Mouse (Mus musculus) urinary bladder, postnatal 4 days (tissue): ENCODE measurements at regions not wholly inside any gene's neighbourhood (a gene's known extent, or its start where the extent isn't known, plus 50 kb on each side); places are given as distances from the start of the nearest gene placed in this dataset.

Source experiments
- DNase-seq, 2 experiments: peaks; one replicate each; pipeline ENCODE4 v3.0.0; 2021 to 2022; ENCODE audit warnings: low spot score in 2 of 2

DNA sequence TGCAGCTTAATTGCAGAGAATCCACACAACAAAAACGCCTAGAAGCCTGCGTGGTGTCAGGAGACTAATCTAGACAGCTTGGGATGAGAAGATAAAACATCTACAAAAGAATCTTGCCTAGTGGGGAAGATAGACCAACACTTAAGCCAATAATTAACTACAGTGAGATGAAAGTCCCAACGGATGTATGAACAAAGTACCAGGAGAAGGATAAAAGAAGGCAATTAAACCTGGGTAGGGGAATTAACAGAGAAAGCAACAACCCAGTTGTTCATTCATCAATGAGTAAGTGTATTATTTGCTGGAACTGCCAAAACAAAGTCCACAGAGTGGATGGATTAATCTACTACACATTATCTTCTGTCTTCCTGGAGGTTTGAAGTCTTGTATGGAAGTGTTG is 99.8 kb downstream of the Olfm4 start:
- no peak for DNase-seq

DNA sequence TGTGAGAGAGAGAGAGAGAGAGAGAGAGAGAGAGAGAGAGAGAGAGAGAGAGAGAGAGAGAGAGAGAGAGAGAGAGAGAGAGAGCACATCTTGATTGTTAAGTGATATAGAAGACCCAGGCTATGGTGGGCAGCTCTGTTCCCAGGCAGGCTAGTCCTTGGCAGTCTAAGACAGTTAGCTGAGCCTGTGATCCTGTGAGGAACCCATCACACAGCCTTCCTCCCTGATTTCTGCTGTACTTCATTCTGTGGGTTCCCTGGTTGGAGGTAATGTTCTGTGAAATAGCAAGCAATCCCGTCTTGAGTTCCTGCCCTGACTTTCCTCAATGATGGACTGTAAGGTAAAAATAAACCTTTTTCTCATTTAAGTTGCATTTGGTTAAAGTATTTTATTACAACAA is 113.4 kb downstream of the Olfm4 start:
- DNase-seq, result no peak

DNA sequence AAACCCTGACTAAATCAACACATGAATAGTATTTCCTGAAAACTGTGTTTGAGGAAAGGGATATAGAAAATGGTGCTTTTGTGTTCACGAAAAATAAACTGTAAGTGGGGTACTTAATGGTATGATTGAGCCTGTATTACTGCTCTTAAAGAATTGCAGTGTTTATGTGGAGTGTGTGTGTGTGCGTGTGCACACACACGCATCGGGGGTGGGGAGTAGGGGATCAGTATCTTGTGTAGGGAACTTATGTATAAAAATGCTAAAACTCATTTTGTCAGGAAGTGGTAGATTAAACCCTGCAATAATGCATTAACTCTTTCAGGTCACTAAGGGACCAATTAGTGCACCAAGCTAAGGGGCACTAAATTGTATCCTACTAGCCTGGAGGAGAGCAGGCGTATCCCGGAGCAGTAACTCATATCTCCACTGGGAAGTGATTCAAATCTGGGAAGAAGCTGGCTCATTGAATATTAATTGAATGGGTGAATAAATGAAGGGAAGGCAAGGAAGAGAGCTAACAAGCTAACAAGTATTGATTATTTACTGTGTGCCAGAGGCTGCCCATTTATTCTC is 129.3 kb downstream of the Olfm4 start:
- no peak for DNase-seq

DNA sequence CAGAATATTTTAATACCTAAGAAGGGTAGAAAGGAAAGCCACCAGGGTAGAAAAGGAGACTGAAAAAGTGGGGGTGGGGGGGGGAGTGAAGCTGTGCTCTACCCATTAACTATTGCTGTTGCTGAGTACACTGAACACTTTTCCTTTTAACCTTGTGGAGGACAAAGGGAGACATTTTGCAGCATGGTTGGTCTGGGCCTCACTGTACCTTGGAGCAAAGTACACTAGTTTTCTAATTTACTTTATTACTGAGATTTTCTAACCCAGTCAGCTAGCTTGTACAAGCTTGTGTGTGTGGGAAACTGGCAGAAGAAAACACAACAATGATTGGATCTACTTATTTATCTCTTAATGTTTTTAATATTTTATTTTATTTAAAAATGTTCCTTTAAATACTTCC is 130.4 kb downstream of the Olfm4 start:
- DNase-seq, result no peak

DNA sequence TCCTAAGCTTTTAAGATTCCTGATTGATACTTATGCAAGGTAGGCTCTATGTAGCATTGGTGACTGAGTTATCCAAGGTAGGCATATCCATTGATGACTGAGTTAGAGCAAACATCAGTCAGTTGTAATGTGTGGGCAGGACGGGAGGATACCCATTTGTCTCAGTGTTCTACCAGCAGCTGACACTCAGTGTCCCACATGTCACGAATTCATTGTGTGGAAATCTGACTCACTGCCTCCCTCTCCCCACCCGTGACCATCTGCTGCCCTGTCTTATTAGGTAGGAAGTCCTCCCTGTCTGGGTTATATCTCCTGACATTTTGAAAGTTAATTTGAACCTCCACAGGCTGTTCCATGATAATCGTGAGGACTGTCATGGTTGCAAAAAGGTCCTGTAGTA is 141.3 kb downstream of the Olfm4 start:
- DNase-seq, result no peak

DNA sequence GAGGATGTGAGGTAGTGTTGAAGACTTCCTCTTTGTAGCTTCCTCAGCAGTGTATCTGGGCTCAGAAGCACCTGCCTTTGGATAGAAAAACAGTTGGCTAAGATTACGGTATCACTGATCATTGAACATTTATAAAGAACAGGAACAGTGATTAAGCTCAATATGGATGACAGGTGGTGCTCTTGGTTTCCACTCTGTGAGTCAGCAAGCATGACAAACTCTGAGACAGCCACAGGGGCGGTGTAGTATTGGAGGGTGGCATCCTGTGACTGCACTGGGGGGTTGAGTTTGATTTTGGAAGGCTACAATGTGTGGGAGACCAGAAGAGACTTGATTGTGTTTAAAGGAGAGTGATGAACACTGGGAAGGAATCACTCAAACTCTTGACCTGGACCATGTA is 144.3 kb downstream of the Olfm4 start:
- no peak for DNase-seq

DNA sequence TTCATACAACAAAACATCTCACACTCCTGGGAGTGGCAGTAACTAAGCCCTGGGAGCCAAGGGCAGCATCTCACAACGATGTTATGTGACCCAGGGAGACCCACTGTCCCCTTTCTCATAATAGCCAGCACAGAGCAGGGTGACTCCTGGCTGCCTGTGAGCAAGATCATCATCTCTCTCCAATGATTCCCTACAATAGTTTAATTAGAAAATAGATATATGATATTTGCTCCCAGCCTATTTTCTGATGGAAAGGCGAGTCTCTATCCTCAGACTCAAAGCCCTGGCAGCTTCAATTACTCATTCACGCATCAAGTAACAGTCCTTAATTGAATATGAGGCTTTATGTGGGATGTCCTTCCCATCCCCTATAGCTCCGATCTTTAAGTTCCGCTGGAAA is 153.7 kb downstream of the Olfm4 start:
- no peak for DNase-seq

DNA sequence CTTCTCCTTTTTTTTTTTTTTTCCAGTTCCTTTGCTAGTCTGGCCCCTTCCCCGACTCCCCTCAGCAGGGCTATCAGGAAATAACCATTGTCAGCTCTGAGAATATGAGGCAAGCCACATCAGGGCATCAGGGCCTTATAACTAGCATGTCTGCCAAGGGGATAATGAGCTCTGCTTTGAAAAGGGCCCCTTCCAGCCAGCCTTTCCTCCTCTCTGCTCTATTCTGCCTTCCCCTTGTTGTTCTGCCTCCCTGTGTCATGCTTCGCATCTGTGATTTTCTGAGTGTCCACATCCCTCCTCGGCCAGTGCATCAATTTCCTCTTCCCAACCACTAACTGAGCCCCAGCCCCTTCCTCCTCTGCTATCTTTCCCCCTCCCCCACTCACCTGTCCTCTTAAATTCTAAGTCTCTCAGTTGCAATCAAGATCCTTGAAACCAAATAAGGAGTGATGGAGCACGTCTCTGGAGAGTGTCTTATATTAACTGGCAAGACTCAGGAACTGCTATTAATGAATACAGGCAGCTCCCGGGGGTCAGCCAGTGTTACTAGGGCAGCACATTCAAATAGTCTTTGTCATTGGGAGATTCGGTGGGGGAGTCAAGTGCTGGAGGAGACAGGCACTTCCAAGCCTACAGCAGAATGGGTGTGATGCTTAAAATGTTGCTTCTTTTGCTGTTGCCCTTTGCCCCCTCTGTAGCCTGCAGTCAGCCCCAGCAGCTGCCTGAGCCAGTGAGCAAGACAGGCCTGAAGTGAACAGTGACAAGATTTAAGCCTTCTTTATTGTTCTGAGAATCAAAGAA is 155.3 kb downstream of the Olfm4 start:
- no peak for DNase-seq

DNA sequence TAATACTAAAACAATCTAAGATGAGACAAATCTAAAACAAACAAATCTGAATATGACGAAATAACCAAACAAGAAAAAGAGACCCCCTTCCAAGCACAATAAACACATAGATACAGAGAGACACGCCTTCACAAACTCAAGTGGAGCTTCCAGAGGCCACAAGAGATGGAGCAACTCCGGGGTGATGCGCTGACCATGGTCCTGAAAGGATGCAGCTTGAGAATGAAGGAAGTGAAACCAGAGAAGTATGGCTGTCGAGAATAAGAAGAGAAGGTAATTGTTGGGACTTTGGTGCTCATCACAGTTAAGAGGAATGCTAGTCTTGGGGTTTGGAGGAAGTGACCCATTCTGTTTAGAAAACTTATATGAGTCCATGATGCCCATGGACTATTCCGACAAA is 173.1 kb downstream of the Olfm4 start:
- DNase-seq, result peak in 1 of 2 experiments; percentile 67

DNA sequence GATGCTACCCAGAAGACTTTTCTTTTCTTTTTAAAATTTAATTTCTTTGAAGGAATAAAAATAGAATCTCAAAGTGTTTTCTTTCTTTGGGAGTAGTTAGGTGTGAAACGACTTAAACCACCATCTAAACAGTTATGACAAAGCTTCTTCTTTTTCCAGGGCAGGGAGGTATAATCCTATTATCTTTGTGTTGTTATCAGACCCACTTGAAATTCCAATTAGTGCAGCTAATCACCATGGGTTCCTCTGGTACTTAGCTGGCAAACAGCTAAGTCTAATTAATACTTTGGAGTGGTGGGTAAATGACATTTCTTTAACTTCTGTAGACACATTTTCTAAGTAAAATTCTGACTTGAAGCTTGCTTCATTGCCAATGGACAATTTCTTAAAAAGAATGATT is 185.3 kb downstream of the Olfm4 start:
- no peak for DNase-seq

DNA sequence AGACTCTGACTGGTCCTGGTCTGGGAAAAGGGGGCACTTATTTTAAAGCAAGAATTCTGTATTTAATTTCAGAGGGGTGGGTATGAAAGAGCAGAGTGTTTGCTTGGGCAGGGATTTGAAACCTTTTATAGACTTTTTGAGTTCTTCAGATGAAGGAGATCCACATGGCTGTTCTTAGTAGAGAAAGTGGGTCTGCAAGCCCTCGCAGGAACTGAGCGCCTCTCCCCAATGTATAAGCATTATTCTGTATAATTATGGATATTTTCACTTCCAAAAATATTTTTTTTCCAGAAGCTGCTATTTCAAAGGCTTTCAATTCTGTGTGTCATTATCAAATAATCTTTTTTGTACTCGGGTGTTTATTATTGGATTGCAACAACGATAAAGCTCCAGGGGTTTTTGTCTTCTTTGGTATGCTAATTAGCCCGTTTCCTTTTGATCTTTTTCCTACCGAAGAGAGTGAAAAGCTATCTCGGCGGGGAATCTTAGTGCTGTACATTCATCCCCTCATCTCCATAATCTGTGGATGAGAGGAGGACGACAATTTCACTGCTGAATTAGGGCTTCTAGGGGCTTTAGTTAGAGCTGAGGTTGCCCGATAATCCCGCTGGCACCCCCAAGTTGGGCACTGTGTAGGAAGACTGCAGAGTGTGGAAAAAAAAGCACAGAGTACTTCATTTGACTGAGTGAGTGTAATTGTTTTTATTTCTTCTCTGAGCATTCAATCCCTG is 186.7 kb downstream of the Olfm4 start:
- no peak for DNase-seq

DNA sequence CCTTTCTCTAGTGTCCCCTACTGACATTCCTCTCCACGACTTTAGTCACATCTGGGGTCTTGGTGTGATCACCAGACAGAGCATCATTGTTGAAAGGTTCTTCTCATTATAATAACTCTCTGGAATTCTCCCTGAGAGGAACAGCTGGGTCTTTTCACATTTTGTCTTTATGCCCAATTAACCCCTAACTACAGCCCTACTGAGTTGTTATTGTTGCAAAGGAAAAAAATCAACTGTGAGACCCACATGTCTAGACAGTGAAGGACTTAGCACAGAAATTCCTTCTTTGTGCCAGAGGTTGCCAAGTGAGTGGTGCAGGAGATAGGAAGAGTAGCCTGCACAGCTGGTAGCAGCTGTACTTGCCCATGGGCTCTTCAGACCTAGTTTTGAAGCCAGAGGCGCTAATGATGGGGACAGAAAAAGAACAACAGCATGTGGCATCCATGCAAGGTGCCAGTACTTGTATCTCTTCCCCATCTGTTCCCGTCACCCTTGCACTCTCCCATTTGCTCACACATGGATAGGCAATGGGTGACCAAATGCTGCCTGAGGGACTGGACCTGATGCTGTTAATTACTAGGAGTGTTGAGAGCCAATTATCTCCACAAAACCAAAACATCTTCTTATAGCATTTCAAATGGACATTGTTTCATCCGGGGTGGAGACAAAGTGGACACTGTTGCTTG is 189.1 kb downstream of the Olfm4 start:
- no peak for DNase-seq

DNA sequence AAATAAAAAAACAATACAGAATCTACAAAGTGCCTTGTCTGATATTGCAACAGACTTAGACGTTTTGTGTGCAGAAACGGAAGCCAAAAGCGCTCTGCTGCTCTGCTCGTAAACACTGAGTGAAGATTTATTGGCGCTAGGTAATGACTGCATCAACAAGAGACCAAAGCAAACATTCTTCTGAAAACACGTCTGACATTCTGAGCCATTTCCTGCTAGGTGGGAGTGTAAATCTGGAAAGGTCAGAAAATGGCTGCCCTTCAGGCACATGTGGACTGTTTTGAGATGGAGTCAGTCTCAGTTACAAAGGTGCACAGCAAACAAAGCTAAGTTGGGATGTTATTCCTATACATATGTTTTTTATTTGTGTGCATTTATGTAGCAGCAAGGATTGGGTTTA is 192.6 kb downstream of the Olfm4 start:
- no peak for DNase-seq

DNA sequence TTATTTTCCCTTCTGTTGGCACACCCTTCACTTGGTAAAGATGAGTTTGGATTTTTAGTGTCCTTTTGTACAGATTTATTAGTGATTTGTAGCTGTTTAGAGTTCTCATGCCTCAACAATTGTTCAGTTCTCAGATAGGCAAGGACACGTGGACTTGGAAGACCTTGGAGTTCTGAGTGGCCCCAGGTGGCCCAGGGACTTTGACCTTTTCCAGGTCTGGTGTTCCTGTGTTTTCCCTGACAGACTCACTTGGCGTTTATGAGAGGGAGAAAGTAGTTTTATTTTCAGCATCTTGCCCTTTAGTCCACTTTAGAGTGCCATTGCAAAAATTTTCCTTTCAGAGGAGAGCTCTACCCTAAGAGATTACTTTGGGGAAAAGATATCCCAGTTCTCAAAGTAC is 211.2 kb downstream of the Olfm4 start:
- DNase-seq, result no peak

DNA sequence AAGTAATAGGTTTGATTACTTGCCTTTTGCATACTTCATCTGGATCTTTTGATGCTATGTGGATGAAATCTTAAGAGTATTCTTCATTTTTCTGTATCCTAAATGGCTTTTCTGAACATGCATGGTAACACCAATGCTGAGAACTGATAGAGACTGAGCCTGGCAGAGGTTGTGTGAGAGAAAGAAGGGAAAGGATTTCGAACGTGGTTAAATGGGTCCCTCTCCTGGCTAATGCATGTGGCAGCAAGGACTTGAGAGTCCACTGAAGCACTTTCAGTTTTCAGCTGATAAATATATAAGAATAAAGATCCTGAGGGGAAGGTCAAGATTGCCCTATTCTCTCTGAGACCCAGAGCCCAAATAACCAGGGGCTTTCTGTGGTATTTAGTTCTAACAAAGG is 229.0 kb downstream of the Olfm4 start:
- no peak for DNase-seq

DNA sequence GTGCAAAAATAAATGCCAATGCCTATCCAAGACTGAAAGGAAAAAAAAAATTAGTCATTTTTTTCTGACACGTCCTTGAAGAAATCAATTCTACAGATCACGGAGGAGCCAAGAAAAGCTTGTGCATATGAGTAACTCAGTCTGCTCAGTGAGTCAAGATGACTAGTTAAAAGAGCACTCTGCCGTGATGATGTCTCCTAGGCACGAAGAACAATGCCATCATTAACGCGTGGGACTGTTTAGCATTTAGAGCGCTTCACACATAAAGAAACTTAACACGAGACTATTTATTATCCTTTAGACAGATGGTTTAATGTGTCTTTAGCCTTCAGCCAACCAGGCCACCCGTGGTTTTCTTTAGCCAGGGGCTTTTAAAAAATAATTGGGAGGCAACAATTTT is 229.8 kb downstream of the Olfm4 start:
- no peak for DNase-seq

DNA sequence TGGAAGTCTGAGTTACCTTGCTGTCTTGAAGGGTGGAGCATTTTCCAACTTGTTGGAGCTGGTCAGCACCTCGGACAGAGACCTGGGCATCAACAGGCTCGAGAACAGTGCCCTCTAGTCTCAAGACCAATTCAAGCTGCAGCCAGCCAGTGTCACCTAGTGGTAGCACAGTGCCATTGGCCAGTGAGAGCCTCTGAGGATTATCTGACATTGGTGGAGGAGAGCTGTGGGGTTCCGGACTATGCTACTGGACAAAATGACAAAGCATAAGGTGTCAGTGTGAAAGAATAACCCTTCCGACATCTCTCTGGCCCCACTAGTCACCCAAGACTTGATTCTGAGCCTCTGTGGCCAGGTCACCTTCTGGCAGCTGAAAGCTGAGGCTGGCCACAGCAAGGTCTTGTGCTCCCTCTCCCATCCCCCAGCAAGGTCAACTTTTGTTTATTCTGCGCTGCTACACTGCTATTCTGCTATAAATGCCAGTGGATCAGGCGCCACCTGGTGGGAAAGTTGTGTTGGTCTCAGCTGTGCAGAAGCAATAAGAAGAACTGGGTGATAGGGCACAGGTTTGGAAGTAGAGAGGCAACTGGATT is 232.2 kb downstream of the Olfm4 start:
- peak; percentile 48 to 67 for DNase-seq

DNA sequence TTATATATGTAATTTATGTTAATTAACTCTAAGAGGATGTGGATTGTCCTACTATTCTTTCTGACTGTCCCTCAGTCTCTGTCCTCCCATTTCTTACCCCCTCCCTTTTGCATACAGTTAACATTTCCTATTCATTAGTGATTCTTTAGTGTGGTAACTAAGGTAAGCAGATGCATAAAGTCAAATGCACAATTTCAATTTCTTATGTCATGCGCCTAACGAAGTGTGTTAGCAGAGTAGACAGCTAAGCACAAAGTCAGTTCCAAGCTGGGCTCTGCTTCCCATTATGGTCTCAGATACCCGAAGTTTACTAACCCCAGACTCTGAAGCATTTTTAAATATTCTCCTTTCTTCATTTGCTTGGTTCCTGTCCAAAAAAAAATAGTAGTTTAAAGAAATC is 248.2 kb downstream of the Olfm4 start:
- DNase-seq, result no peak

DNA sequence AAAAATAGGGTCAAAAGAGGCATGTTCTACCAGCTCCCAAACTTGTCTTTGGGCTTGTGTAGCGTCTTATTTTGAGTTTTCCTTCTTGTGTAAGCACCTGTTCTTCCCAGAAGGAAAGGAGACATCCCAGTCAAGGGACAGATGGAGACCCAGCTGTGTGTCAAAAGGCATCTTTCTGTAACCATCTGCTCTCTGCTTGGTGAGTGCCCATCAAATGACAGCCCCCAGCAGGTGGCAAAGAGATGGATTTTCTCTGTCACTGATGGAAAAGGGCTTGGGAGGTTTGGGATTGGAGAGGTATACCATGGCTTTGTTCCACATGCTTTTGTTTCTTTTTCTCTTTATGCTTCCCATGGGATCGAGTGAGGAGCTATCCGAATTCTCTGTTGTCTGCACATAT is 249.1 kb downstream of the Olfm4 start:
- DNase-seq, result no peak

DNA sequence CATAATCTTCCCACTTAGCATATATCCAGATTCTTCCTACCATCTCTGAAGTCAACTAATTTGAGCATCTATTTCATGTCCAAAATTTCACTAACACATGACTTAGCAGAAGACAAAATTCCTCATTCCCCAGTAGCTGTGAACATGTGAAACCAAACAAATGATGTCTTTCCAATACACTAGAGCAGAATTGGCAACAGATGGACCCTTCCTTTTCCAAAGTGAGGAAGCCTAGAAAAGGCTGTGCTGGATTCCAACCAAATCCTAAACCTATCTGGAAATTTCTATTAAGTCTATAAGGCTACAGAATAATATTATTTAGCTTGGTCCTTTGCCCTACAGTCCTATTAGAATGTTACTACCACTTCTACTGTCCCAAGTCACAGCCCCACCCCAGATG is 253.3 kb downstream of the Olfm4 start:
- no peak for DNase-seq

DNA sequence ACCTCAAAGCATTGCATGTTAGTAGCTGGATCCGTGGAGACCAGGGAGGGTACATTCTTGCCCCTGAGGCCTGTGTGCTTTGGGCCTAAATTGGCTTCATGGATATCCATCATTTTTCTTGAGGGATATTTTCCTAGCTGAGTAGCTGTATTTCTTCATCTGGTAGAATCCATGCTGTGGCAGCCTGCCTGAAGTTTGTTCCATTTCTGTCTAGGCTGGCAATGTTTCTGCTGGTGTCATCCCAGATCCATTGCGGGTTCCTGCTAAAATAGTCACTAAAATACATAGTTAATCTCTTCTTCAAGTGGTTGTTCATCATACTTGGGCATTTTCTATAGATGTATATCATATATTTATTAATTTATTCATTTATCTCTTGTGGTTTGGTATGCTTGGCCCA is 253.7 kb downstream of the Olfm4 start:
- DNase-seq, result no peak

DNA sequence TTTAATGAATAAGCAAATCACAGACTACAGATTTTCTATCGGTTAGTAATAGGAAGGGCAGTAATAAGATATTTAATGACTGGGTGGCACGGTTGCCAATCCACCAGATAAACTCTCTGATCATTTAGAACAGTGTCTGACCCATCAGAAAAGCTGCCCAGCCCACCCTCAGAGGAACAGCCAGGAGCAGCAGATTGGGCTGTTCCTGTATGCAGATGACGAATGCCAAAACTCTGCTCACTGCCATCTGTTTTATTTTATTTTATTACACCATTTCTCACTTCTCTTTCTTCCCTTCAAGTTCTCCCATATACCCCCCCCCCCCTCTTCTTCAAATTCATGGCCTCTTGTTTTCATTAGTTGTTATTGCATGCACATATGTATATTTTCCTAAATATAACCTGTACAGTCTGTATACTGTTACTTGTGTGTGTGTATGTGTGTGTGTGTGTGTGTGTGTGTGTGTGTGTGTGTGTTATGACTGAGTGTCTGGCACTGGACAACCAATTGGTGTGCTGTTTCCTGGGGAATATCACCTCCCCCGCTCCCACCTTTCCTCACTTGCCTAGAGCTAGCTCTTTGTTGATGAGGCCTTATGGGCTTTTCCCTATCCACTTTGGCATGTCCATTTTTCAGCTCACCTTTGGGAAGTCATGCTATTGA is 260.9 kb downstream of the Olfm4 start:
- no peak for DNase-seq
